ENCODE assay signal across 8 mouse cellular contexts in the genomic region with DNA sequence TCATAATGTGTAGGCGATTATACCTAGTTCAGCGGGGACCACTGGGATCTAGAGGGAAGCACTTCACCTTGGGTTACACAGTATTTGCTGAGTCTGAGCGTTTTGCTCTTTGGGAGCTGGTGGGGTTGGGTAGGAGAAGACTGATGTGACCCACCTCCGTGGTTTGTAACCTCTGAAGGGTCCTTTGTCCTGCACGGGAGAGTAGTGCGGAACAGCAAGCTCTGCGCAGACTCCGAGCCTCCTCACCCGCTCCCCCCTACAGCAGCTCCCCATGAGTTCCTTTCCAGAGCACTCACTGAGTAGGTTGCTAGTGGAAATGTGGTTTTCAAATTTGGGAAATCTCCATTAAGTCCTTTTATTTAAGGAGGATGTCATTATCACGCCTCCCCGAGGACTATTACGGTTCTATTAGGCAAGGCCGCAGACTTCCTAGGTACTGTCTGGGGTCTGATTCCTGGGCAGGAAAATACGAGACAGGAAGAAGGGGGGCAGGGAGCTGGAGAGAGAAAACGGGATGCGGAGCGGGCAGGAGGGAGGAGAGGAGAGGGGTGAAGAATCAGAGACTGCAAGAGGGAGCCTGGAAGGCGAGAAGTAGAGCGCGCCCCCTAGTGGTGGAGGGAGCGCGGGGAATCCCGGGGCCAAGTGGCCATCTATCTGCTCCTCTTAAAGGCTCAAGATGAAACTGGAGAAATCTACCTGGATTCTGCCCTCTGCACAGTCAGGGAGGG. TPM values are rescaled to one million over a fixed set of nuclear protein-coding genes. Genes with fewer than 3 reads are reported as not detected.
DNase-seq lines count a peak whose midpoint lies in the region; ATAC-seq and TF ChIP-seq lines count a peak whose summit lies in the region.

No protein-coding gene starts in this region.

- peak overlapping the region; percentile 4 for H3K4me3 ChIP-seq in cerebellum, adult 2 months (replicated peaks; ENCODE audit: insufficient read depth, low read depth, low read length)
- peak overlapping the region; percentile 48 for H3K4me3 ChIP-seq in hindbrain, embryonic 10.5 days
- H3K4me3 ChIP-seq in lung, postnatal 0 days (ENCODE audit: low read depth, low read length) = no peak overlapping the region

- no peak for TF ChIP-seq POLR2A in cerebellum, adult 2 months (IDR thresholded peaks at IDR 0.05; ENCODE audit: borderline replicate concordance, insufficient read depth, low read length)

- peak; percentile 26 for DNase-seq in MEL-GATA-1-ER (ENCODE audit: extremely low read depth, low read depth)
- peak; percentile 76 to 84 for DNase-seq in cerebellum, adult 2 months
- peak; percentile 86 for DNase-seq in forelimb bud, embryonic 11.5 days (ENCODE audit: low read depth, low spot score)
- peak; percentile 89 for DNase-seq in hindbrain, embryonic 10.5 days (ENCODE audit: low spot score)
- peak; percentile 44 for DNase-seq in layer of hippocampus, adult 9-10 months (ENCODE audit: low spot score)
- DNase-seq in lung, postnatal 0 days (ENCODE audit: low spot score) = peak; percentile 82
- DNase-seq in retina, postnatal 7 days (ENCODE audit: low read depth, low spot score) = peak; percentile 70
- DNase-seq in urinary bladder, adult 18-20 months (ENCODE audit: low spot score in 2 of 2) = peak; percentile 25 to 75

- no peaks in the 10 kb centered on the region for H3K27me3 ChIP-seq in cerebellum, adult 2 months (ENCODE audit: control insufficient read depth, insufficient read depth, low read length)
- H3K27me3 ChIP-seq in hindbrain, embryonic 10.5 days (ENCODE audit: insufficient read depth, poor library complexity, severe bottlenecking) = peaks cover 38% of the 10 kb centered on the region
- no peaks in the 10 kb centered on the region for H3K27me3 ChIP-seq in lung, postnatal 0 days (replicated peaks; ENCODE audit: insufficient read depth, low read length)

- no peak for TF ChIP-seq EP300 in lung, postnatal 0 days (IDR thresholded peaks at IDR 0.05)

- no peak overlapping the region for H3K9ac ChIP-seq in lung, postnatal 0 days (replicated peaks; ENCODE audit: low read depth)

- ATAC-seq in lung, postnatal 0 days = peak; percentile 62

- H3K4me2 ChIP-seq in lung, postnatal 0 days (replicated peaks; ENCODE audit: low read depth, low read length) = no peak overlapping the region; the same call in 1 of the 2 replicates

- TF ChIP-seq CTCF in cerebellum, adult 2 months (IDR thresholded peaks at IDR 0.05; ENCODE audit: borderline replicate concordance, insufficient read depth, low read depth, low read length) = peak; percentile 83
- peak; percentile 88 for TF ChIP-seq CTCF in lung, postnatal 0 days (IDR thresholded peaks at IDR 0.05)

- H3K36me3 ChIP-seq in hindbrain, embryonic 10.5 days = no peaks in the 10 kb centered on the region
- no peaks in the 10 kb centered on the region for H3K36me3 ChIP-seq in lung, postnatal 0 days (ENCODE audit: insufficient read depth, low read length)

- H3K9me3 ChIP-seq in hindbrain, embryonic 10.5 days = no peaks in the 10 kb centered on the region
- H3K9me3 ChIP-seq in lung, postnatal 0 days (ENCODE audit: low read length) = no peaks in the 10 kb centered on the region

- H3K4me1 ChIP-seq in cerebellum, adult 2 months (ENCODE audit: control insufficient read depth, insufficient read depth, low read length) = peaks cover 7% of the 10 kb centered on the region; the same call in 1 of the 2 replicates
- H3K4me1 ChIP-seq in hindbrain, embryonic 10.5 days (replicated peaks) = peaks cover 31% of the 10 kb centered on the region
- peaks cover 4% of the 10 kb centered on the region; the same call in 1 of the 2 replicates for H3K4me1 ChIP-seq in lung, postnatal 0 days (ENCODE audit: insufficient read depth, low read depth, low read length)

- 33% methylated on average over 23 of the region's 23 CpGs for WGBS in cerebellum, adult 2 months
- WGBS in hindbrain, embryonic 10.5 days = 8% methylated on average over 23 of the region's 23 CpGs
- 23% methylated on average over 23 of the region's 23 CpGs for WGBS in lung, postnatal 0 days

- no peak overlapping the region for H3K27ac ChIP-seq in cerebellum, adult 2 months (ENCODE audit: insufficient read depth, low read length)
- peak overlapping the region; percentile 79 for H3K27ac ChIP-seq in hindbrain, embryonic 10.5 days
- no peak overlapping the region for H3K27ac ChIP-seq in lung, postnatal 0 days (ENCODE audit: low read length)

RNA-seq across cellular contexts. Expression of a gene that starts 29.4 kb away (rescaled TPM):
- 26.9 and 27.0 TPM in 2 replicates for polyA plus RNA-seq in cerebellum, adult 2 months (2012; rRNA removed)
- polyA plus RNA-seq in hindbrain, embryonic 10.5 days (2016; fragmentation: Nextera tagmentation; extraction: Ambion mirVana) = 7.6 and 8.8 TPM in 2 replicates
- 1.2 TPM in 2 replicates for polyA plus RNA-seq in lung, postnatal 0 days (2015; fragmentation: Nextera tagmentation; extraction: Ambion mirVana)

Comparison
In these comparisons a context has a peak if more than half of its experiments do, and no peak if none do; other contexts are left out.
1. DNase-seq: peak in every context shown above with its lines; median percentile 89 in hindbrain, embryonic 10.5 days; 86 in forelimb bud, embryonic 11.5 days; 82 in lung, postnatal 0 days; 80 in cerebellum, adult 2 months; 70 in retina, postnatal 7 days; 50 in urinary bladder, adult 18-20 months; 44 in layer of hippocampus, adult 9-10 months; 26 in MEL-GATA-1-ER.